Mouse (Mus musculus): ENCODE data around the gene Slc8a1.
A peak's percentile ranks its signal among the peaks of the same experiment; 100 is the strongest.

Gene Slc8a1

DNA sequence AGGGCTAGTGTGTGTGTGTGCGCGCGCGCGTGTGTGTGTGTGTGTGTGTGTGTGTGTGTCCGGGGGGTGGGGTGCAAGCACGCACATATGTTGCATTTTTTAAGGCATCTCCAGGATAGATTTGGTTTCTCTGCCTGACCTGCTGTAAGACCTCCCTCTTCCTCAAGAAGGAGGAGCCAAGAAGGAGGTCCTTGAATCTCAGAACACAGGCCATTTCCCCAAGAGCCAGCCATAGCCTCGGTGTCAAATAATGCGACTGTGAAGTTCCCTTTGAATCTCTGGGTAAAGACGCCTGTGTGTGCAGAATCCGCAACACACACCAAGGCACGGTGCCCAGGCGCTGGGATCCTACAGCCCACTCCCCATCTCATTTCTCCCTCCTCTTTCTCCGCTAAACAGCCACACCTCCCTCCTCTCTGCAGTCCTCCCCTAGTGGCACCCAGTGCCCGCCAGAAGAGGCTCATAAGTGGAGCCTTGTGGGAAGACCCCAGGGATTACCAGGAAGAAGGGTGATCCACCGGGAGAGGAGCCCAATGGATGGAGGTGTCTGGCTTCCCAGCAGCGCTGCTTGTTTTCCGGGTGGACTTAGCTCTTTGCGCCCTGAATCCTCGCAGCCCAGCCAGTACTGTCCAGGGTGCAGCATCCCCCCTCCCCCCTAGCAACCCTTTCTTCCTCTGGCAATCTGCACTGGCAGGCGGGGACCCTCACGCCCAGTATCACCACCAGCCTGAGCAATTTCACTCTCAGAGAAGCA lies 68.9 kb downstream of the Slc8a1 start:
- DNase-seq (ENCODE audit: low spot score): no peak

DNA sequence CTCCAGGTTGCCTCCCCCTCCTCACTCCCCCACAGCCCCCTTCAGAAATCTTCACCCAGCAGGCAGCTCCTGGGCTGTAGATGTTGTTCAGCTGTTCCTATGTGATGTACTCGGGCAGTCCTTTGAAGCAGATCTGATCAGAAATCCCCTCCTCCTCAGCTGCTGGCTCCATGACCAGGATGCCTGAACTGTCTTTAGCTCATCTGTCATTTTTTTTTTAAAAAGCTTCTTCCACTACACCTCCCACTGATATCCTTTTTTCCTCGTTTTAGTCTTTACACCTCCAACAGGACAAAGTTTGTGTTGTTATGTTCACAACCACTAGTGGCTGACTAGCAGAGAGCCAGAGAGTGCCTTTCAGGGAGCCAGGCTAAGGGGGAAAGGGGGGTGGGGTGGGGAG lies 69.7 kb downstream of the Slc8a1 start:
- no peak for DNase-seq (ENCODE audit: low spot score)

DNA sequence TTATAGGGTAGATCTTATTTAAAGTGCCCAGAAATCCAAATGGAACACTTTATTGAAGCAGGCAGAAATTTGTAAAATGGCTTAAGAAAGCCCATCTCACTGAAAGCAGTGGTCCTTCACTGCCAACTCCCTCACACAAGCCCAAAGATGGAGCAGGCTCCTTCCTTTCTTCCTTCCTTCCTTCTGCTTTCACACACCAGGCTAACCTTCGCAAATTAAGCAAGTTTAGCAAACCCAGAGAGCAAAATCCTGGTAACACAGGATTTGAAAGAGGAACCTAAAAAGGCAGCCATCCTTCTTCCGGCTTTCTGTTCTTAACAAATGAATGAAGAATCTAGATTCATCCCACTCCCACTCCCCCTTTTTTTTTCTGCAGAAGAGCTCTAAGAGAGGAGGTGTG lies 70.2 kb downstream of the Slc8a1 start:
- no peak for DNase-seq (ENCODE audit: low spot score)

DNA sequence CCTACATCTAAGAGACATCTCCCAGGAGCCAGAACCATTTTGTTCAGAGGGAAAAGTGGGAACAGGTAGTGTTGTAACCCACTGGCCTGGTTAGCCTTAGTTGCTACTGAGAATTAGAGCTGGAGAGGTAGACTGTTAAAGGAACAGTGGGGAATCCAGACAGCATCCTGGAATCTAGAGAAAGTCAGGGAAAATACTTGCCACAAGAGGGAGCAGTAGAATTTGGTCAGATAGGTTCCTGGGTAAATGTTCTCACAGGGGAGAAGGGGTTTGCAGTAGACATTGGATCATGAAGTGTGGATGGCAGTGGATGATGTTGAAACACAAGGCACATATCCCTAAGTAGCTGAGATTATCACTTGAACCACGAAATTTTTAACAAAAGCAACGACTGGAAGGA lies 71.6 kb downstream of the Slc8a1 start:
- DNase-seq (ENCODE audit: low spot score): peak; percentile 64

DNA sequence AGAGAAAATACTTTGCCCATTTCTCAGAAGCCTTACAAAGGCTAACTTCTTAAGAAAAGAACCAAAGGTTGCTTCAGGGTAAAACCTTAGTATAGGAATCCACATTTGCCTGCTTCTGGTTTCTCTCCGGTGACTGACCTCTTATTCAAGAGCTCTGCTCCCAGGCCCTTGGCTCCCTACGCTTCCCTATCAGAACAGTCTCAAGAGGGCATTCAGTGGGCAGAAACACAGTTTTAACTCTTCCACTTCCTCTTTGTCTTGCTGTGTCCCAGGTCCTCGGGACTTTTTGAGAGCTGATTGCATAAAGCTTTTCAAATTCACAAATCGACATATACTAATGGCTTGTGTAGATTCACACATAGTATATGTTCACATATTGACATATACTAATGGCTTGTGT lies 73.3 kb downstream of the Slc8a1 start:
- DNase-seq (ENCODE audit: low spot score): no peak

DNA sequence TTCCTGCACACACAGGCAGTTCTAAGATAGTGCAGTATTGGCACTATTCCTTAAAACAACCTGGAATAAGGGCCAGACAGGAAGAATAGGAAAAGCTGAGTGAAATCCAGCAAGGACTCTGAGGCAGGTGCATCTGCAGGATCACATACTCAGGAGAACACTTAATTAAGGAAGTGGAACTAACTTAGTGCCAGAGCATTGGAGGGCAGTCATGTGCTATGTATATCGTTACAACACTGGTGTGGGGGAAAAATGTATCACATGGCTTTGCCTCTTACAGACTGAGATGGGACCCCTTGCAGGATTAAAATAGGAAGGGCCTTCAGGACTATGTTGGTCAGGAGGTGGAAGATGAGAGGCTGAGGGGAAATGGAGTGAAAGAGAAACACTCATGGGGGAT lies 80.3 kb downstream of the Slc8a1 start:
- DNase-seq (ENCODE audit: low spot score): no peak

DNA sequence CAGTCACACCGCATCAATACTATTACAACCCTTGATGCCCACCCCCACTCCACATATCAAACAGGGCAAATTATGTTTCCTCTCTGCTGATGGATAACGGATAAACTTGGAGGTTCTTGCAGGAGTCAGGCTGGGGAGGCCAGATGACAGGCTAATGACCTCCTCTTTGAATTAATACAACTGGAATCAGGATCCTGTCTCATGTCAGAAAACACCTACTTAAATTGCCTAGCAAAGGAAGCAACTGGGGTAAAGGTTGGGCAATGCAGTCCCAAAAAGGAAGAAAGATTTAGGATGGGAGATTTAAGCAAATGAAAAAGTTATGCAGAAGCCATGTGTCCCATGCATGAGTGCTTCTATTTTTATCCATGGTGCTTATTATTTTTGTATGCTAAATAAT lies 83.6 kb downstream of the Slc8a1 start:
- DNase-seq (ENCODE audit: low spot score): no peak

DNA sequence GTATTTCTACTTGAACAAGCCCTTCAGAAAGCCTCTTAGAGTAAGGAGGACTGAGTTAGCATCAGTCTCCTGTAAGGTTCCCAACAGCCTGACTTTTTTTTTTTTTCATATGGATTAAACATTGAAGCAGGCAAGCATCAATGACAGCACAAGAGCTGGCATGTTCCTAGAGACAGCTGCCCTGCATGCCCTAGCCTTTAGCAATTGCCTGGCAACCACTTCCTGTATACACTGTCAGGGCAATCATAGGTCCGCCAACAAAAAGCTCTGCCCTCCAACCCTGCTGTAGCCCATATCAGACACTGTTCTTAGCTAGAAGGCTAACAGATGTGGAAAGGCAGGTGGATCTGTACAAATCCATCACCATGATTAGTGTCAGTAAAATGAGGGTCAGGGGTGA lies 85.2 kb downstream of the Slc8a1 start:
- DNase-seq (ENCODE audit: low spot score): no peak

DNA sequence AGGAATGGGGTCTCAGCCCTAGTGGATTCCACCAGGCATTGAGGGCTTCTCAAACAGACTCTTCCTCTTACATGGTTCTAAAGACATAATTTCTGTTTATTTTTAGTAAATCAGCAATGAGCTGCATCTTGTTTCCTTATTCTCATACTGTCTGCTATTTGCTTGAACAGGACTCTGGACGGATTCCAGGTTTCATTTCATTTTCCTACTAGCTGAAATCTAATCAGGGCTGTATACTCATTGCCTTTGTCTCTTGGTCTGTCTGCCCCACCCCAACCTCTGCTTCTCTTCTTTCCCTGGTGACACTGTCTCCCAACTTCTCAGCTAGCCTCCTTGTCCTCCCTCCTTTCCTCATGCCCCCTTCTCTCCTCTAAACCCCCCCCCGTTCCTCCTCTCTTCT lies 101.4 kb downstream of the Slc8a1 start:
- DNase-seq (ENCODE audit: low spot score): no peak

DNA sequence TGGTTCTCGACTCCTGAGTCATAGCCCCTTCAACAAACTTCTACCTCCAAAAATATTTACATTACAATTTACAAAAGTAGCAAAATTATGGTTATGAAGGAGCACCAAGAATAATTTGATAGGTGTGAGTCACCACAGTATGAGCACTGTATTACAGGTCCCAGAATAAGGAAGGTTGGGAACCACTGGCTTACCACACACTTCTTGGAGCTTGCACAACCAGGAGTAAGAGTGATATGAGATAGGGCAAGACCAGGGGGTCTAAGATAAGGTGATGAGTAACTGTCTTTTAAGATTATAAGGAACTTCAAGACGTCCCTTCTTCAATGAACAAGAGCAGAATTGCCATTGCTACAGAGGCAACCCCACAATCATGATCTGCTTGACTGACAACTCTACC lies 107.7 kb downstream of the Slc8a1 start:
- no peak for DNase-seq (ENCODE audit: low spot score)

DNA sequence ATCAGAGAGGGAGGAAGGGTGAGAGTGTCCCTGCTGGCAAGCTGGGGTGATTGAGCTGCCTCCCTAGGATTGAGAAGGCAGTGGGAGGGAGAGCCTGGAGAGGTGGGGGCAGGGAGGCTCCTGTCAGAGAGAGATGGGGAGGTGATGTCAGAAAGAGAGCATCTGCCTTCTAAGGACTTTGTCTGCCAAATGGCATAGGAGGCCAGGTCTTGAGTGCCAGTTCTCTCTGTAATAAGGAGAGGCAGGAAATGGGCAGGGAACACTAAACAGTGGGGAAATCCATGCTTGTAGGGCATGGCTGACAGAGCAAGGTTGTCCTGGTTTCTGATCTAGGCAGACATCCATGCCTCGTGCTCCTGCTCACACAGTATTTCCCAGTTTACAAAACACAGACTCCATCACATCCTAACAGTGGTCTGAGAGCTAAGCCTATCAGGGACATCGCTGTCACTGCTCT lies 117.0 kb downstream of the Slc8a1 start:
- DNase-seq (ENCODE audit: low spot score): no peak

DNA sequence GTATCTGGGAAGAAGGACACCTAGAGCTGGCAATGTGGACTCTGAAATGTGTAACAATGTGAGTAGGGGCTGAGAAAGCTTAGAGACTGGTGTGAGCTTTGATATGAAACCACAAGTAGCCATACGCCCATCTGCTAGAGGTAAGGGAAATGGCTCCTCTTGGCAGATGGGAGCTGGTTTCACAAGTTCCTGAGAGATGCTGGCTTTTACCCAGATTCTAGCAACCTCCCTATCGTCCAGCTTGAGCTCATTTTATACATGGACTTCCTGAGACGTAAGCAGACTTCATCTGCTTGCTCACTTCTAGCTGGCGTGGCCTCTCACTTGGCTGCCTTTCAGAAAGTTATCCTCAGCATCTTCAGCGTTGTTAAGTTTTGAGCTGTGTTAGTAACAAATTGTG lies 119.7 kb downstream of the Slc8a1 start:
- DNase-seq (ENCODE audit: low spot score): no peak

DNA sequence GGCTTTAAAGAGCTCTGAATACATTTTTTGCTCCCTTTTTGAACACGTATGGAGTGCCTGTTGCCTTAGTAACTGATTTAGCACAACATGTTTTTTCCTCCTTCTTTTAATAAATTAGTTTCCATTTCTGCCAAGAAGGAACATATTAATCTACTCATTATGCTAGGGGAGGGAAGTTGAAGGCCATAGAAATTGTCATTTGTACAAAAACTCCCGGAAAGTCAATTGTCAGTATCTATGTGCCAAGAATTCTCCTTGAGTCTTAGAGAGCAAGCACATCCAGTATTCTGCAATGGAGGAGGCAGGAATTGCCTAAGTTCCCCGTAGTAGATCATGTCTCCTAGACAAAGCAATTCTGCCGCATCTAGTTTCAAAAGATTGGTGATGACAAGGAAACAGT lies 121.9 kb downstream of the Slc8a1 start:
- no peak for DNase-seq (ENCODE audit: low spot score)

DNA sequence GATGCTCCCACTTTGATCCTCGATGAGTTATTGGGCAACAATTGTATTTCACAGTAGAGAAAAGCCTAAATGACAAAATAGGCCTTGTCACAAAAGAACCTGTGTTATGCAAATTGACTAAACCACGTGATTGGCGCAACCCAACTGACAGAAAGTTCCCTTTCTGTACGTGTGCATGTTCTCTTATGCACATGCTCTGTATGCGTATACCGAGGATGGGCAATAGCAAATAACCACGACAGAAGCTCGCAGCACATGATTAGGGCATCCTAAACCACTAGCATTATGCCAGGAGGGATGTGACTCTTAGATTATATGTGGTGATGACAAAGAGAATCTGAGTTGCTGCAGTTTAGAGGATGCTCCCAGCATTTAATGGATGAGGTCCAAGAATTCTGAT lies 122.8 kb downstream of the Slc8a1 start:
- DNase-seq (ENCODE audit: low spot score): no peak

DNA sequence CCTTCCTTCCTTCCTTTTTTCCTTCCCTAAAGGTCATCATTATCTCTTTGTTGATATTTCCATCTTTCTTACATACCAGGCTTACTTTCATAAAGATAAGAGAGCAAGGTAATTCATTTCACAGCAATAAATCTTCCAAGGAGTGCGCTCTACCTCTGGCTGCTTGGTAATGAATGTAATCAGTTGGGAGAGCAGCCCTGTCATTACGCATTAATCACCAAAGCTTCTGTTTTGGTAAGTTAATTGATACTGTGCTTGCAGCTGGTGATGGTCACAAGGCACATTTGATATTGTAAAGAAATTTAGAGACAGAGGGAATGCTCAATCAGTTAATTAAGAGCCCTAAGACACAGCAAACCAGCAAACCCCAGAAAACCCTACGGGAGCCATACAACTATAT lies 130.7 kb downstream of the Slc8a1 start:
- no peak for DNase-seq (ENCODE audit: low spot score)

DNA sequence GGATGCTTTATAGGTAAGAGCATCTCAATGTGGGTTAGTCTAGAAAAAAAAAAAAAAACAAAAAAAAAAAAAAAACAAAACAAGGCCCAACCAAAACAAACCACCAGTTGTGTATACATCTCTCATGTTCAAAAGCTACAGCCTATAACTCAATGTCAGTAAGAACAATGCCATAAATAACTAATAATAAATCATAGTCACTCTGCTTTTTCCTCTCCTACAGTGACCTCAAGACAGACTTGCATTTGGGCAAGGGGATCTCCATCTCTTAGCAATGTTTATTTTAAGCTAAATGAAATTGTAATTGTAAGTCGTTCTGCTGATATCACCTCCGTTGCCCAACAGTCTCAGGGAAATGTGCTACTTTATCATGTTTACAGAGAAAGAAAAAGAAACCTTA lies 132.1 kb downstream of the Slc8a1 start:
- no peak for DNase-seq (ENCODE audit: low spot score)

DNA sequence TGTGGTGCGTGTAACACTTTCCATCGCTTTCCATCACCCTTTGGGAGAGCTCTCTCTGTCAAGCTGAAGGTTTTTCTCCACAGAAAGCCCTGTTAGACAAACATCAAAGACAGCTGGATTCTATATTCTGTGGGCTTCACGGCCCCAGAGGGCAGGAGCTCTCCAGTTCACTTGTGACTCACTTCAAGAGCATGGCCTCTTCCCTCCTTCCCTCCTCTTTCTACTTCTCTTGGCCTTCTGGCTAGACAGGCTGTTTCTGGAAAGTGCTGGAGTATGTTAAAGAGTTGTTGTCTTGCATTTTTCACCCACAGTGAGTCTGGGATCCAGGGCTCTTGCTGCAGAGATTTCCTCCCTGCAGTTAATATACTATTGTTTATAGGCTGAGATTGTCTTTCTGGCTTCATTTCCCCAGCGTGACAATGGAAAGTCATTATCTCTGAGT lies 132.9 kb downstream of the Slc8a1 start:
- DNase-seq (ENCODE audit: low spot score): peak; percentile 20

DNA sequence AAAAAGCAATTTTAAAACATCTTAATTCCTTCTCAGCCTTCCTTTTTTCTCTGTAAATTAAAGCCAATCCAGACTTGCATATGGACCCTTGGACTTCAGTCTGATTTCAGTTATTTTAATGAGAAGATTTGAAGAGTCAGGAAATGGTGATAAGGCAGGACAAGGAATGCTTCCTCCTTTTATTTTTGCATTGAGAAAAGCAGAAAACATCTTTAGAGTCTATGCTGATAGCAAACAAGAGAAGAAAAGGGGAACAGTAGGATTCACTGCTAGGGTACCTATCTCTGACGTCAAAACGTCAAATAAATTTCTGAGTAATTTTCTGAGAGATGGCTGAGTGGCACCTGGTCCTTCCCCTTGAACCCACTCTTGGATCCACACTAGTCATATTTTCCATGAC lies 139.1 kb downstream of the Slc8a1 start:
- DNase-seq (ENCODE audit: low spot score): no peak

DNA sequence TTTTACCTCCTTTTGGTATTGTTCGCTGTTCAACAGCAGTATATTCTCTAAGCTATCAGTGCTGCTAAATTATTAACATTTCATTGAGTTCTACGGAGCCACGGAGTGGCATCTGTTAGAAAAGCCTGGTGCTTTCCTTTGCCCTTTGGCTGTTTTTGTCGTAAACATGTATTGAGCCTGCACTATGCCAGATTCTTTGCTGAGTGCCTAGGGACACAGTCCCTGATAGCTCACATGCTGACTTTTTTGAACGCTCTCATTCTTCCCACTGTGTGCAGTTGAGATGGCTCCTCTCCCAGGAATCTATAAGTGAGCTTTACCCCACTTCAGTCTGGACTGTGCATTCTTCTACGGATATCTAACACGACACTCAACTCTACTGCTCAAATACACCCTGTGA lies 148.4 kb downstream of the Slc8a1 start:
- DNase-seq (ENCODE audit: low spot score): no peak

DNA sequence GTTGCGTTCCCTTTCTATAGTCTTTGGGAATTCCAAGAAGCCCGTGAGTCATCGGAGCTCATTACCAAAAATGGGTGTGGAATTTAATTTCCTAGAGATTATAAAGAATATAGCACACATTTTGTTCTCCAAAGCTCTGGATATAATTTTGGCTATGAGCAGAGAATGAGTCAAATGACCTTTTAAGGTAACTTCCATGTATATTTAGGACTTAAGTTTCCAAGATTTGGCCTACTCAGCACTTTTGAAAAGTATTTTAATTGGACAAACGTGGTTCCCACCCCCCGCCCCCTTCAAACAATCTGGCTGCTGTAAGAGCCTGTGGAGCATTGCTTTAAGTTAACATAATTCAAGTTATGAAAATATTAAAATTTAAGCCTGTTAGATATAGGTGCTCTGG lies 151.4 kb downstream of the Slc8a1 start:
- DNase-seq (ENCODE audit: low spot score): no peak

DNA sequence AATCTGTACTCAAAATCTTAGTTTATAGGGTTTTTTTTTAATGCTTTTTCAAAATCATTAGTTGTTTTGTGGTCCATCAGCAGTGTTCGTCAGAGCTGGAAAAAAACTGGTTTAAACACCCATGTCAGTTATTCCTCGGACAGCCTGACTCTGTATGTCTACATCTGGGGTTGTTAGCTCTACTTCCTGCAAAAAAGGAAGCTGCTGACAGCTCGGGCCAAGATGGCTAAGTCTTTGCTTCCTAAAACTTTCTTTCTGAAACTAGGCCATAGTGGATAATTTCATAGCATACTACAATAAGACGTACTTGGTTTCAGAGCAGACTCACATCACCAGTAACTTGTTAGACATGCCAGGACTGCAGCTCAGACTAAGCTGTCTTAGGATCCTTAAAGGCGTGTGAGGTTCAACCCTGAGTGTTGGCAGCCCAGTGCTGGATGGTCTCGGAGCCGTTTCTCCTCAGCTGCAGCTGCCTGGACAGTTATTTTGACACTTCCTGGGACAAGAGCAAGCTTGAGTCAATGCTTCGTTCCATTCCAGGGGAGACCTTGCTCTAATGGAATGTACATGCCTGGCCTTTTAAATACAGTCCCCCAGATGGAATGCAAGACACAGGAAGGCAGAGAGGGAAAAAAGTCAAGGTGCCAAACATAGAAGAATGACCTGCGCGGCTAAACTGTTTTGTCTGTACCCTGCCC lies 158.3 kb downstream of the Slc8a1 start:
- no peak for DNase-seq (ENCODE audit: low spot score)

DNA sequence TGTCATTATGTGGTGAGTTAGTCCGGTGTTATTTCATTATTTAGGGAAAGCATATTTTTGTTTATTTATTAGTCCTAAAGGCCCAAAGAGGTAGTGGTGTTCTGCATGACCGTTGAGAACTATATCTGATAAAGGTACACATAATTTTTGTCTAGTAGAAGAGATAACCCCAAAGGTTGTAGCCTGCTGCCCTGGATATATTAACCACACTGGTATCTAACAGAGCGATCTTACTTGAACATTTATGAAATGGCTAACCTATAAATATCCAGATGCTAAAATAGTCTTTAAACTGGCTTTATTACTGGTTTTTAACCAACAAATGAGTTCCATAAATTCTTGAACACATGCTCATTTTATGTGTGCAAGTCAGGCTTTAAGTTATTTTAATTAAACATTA lies 161.3 kb downstream of the Slc8a1 start:
- DNase-seq (ENCODE audit: low spot score): no peak

DNA sequence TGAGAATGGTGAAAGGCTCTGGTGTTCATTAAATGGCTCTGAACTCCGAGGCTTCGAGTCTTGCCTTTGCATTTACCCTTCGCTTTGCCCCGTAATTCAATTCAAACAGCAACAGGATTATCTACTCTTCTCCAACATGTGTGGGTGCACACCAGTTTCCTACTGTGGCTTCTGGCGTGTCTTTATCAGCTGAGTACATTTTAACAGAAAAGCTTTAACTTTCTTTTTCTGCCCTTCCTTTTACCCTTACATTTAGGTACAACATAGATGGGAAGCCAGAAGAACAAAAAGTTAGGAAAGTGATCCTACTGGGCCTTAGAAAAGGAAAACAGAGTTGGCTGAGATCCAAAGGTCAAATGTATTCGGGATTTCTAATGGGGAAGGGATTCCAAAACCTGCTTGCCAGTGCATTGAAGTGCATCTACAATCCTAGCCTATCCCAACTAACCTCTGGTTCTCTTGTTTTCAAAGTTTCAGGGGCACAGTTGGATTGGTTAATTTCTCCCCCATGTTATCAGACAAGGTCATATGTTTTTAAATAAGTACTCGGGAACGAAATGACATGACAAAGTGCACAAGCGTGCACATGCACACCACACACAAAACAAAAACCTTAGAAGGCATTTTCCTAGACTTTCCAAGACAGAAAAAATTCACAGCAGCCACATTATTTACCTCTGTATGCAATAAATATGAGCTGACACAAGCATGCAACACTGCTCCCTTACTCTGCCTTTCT lies 172.4 kb downstream of the Slc8a1 start:
- no peak for DNase-seq (ENCODE audit: low spot score)
